Mouse (Mus musculus) neural tube, embryonic 11.5 days (tissue): Measurements from ENCODE around the gene Rps6ka4. TPM values are rescaled to one million over a fixed set of nuclear protein-coding genes. Genes with fewer than 3 reads are reported as not detected.
A peak's percentile ranks its signal among the peaks of the same experiment; 100 is the strongest.

Source experiments
- ATAC-seq: fragments of 200-750 bp; cut with Nextera tagmentation; 2 replicates; pipeline ENCODE4 v1.8.0; 2017; ENCODE audit warnings: moderate number of reproducible peaks, mild to moderate bottlenecking, moderate TSS enrichment, moderate library complexity; ENCODE audit not compliant: insufficient read depth, low FRiP score, low TSS enrichment
- DNase-seq: peaks from one replicate; pipeline ENCODE4 v3.0.0-alpha.2; 2015; ENCODE audit warnings: low spot score
- H3K27ac ChIP-seq: fragments of 300-500 bp; sonication (generic); 2 replicates; pipeline ENCODE4 v1.5.1; 2014; ENCODE audit warnings: low read depth, mild to moderate bottlenecking, low read length
- H3K27me3 ChIP-seq: fragments of 300-500 bp; sonication (generic); 2 replicates; pipeline ENCODE4 v1.6.1; 2014; ENCODE audit warnings: mild to moderate bottlenecking, low read length, mixed read lengths; ENCODE audit not compliant: control insufficient read depth, insufficient read depth
- H3K36me3 ChIP-seq: fragments of 300-500 bp; sonication (generic); 2 replicates; pipeline ENCODE4 v1.6.1; 2014; ENCODE audit warnings: mild to moderate bottlenecking, low read length, moderate library complexity, mixed read lengths; ENCODE audit not compliant: control insufficient read depth, insufficient read depth
- H3K4me1 ChIP-seq: fragments of 300-500 bp; sonication (generic); 2 replicates; pipeline ENCODE4 v1.6.1; 2014; ENCODE audit warnings: low read length, mixed read lengths; ENCODE audit not compliant: control insufficient read depth, insufficient read depth
- H3K4me2 ChIP-seq: fragments of 300-500 bp; sonication (generic); 2 replicates; pipeline ENCODE4 v1.6.1; 2014; ENCODE audit warnings: low read depth, mild to moderate bottlenecking, moderate library complexity
- H3K4me3 ChIP-seq: fragments of 300-500 bp; sonication (generic); 2 replicates; pipeline ENCODE4 v1.5.1; 2014; ENCODE audit warnings: low read depth, low read length
- H3K9ac ChIP-seq: fragments of 300-500 bp; sonication (generic); 2 replicates; pipeline ENCODE4 v1.6.1; 2014; ENCODE audit warnings: mild to moderate bottlenecking, low read length
- H3K9me3 ChIP-seq: fragments of 300-500 bp; sonication (generic); 2 replicates; pipeline ENCODE4 v1.6.1; 2016; ENCODE audit warnings: low read length; ENCODE audit not compliant: control insufficient read depth
- WGBS: fragments of 180-500 bp; shearing (Covaris S2); extraction: QIAGEN DNeasy Blood & Tissue Kit; methylation state at CpG from one replicate; pipeline ENCODE4 v1.1.7; 2014; 5-methylcytosine and 5-hydroxymethylcytosine counted together
- microRNA-seq: library from miRNA; unstranded; fragments of <30 nt; microRNA quantifications from one replicate; pipeline ENCODE4, GENCODE M21; 2016
- polyA plus RNA-seq: library from polyadenylated mRNA; unstranded; fragments of >200 nt; fragmentation: Nextera tagmentation; extraction: Ambion mirVana; gene quantifications from 2 replicates; pipeline ENCODE4 v1.2.1, GENCODE M21; 2014

Gene Rps6ka4
- polyA plus RNA-seq, 1 experiment from 2014 or later = 4.7 TPM

GRCm38 (mm10) chr19:6826601-6827000 is 13.8 kb downstream of the Rps6ka4 start:
- Histone ChIP-seq H3K36me3 (no peaks in the 10 kb centered on the region), H3K4me3 (no peak overlapping the region), H3K9me3 (no peaks in the 10 kb centered on the region), H3K4me2 (no peak overlapping the region), H3K27me3 (peaks cover 29% of the 10 kb centered on the region), H3K4me1 (peaks cover 17% of the 10 kb centered on the region), H3K9ac (no peak overlapping the region), H3K27ac (no peak overlapping the region)
- DNase-seq = no peak
- WGBS = 80% methylated on average over 3 of the region's 3 CpGs
- ATAC-seq = no peak

GRCm38 (mm10) chr19:6825384-6825783 is 15.1 kb downstream of the Rps6ka4 start:
- peaks cover 17% of the 10 kb centered on the region for H3K27me3 ChIP-seq
- no peak for ATAC-seq
- 85% methylated on average over 6 of the region's 6 CpGs for WGBS
- DNase-seq = no peak
- peaks cover 9% of the 10 kb centered on the region for H3K4me1 ChIP-seq
- H3K27ac ChIP-seq = no peak overlapping the region
- no peaks in the 10 kb centered on the region for H3K9me3 ChIP-seq
- no peak overlapping the region for H3K9ac ChIP-seq
- H3K36me3 ChIP-seq = no peaks in the 10 kb centered on the region
- H3K4me3 ChIP-seq = no peak overlapping the region
- H3K4me2 ChIP-seq = no peak overlapping the region

- no peaks in the 10 kb centered on the region for H3K4me1 ChIP-seq
- no peak overlapping the region for H3K27ac ChIP-seq
- ATAC-seq (no peak), DNase-seq (no peak)
- H3K27me3 ChIP-seq = no peaks in the 10 kb centered on the region
- H3K4me3 ChIP-seq = no peak overlapping the region
- H3K9me3 ChIP-seq = no peaks in the 10 kb centered on the region
- H3K9ac ChIP-seq = no peak overlapping the region
- no peak overlapping the region for H3K4me2 ChIP-seq
- H3K36me3 ChIP-seq = no peaks in the 10 kb centered on the region
- WGBS = 79% methylated on average over 13 of the region's 13 CpGs
Measured at GRCm38 (mm10) chr19:6820538-6821195, 19.8 kb downstream of the Rps6ka4 start.

DNA sequence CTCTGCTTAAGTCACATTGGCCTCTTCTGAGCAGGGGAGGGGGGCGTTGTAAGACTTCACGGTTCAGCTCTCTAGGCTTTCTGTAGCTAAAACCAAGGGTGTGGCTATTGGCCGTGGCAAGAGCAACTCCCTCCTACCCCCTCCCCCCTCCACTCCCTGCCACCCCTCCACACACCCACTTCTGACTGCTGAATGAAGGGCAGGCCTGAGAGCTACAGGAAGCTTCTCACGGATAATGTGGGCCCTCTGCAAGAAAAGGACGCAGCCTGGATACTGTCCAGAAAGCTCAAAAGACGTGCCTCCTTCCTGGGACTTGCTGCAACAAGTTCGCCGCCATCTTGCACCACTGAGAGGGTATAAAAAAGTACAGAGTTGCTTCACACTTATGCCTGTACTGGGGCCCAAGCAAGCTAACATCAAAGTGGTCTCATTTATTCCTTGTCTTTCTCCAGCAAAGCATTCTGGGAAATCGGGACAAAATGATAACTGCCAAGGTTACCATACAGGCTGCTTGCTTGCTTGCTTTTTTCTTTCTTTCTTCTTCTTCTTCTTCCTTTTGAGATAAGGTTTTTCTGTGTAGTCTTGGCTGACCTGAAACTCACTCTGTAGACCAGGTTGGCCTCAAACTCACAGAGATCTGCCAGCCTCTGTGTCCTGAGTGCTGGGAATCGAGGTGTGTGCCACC is 21.2 kb downstream of the Rps6ka4 start:
- Histone ChIP-seq H3K4me1 (no peaks in the 10 kb centered on the region), H3K9me3 (no peaks in the 10 kb centered on the region), H3K27ac (no peak overlapping the region), H3K9ac (no peak overlapping the region), H3K4me2 (no peak overlapping the region), H3K27me3 (no peaks in the 10 kb centered on the region), H3K4me3 (no peak overlapping the region), H3K36me3 (no peaks in the 10 kb centered on the region)
- 54% methylated on average over 10 of the region's 10 CpGs for WGBS
- no peak for ATAC-seq
- DNase-seq = no peak

- Histone ChIP-seq H3K9ac (no peak overlapping the region), H3K27me3 (no peaks in the 10 kb centered on the region), H3K9me3 (no peaks in the 10 kb centered on the region), H3K4me3 (no peak overlapping the region), H3K4me2 (no peak overlapping the region), H3K4me1 (no peaks in the 10 kb centered on the region), H3K36me3 (no peaks in the 10 kb centered on the region), H3K27ac (no peak overlapping the region)
- DNase-seq (no peak), ATAC-seq (no peak)
- WGBS = 82% methylated on average over 3 of the region's 3 CpGs
Measured at GRCm38 (mm10) chr19:6814958-6815357, 25.5 kb downstream of the Rps6ka4 start.

DNA sequence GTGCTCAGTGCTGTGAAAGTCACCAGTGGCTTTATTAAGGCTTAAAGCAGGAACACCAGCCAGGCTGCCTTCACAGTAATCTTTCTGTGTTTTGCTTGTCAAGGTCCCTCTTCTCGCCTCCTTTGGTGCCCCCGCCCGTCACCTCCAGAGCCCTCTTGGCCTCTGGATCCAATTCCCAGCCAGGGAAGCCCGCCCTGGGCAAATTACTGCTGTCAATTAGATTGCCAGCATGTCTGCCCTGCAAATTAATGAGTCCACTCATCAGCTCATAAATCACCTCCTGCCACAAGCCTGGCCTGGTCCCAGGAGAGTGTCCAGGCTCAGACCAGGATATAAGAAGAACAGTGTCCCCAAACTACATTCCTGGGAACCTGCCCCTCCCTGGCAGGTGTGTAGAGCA is 26.1 kb downstream of the Rps6ka4 start:
- WGBS = 41% methylated on average over 4 of the region's 4 CpGs
- Histone ChIP-seq H3K27ac (no peak overlapping the region), H3K4me3 (no peak overlapping the region), H3K4me1 (no peaks in the 10 kb centered on the region), H3K4me2 (no peak overlapping the region), H3K9ac (no peak overlapping the region), H3K36me3 (no peaks in the 10 kb centered on the region), H3K9me3 (no peaks in the 10 kb centered on the region), H3K27me3 (no peaks in the 10 kb centered on the region)
- no peak for ATAC-seq
- peak; percentile 35 for DNase-seq

Small RNA genes within 50 kb of the gene (microRNA-seq; reads per million reads assigned to microRNA genes)
- not detected for gene Mir5046

Other genes starting within 250 kb of the Rps6ka4 start
- 0.89 and 1.0 TPM in 2 replicates for gene Ccdc88b, start 17.6 kb upstream of the Rps6ka4 start, polyA plus RNA-seq
- 125 and 131 TPM in 2 replicates for gene Trmt112, start 69.1 kb upstream of the Rps6ka4 start, polyA plus RNA-seq
- 110 and 120 TPM in 2 replicates for gene Prdx5, start 69.5 kb upstream of the Rps6ka4 start, polyA plus RNA-seq
- 4.1 and 4.3 TPM in 2 replicates for gene Esrra, start 81.2 kb upstream of the Rps6ka4 start, polyA plus RNA-seq
- 0.77 TPM in 1 of 2 replicates, not detected in the other for gene Catsperz, start 84.7 kb upstream of the Rps6ka4 start, polyA plus RNA-seq
- 0.13 and 0.28 TPM in 2 replicates for gene Kcnk4, start 93.9 kb upstream of the Rps6ka4 start, polyA plus RNA-seq
- gene Bad, start 101.2 kb upstream of the Rps6ka4 start, polyA plus RNA-seq = 53.0 and 58.5 TPM in 2 replicates
- gene Gpr137, start 101.8 kb upstream of the Rps6ka4 start, polyA plus RNA-seq = 34.6 and 39.7 TPM in 2 replicates
- gene Ppp1r14b, start 134.3 kb upstream of the Rps6ka4 start, polyA plus RNA-seq = 290 and 313 TPM in 2 replicates
- 22.7 and 25.0 TPM in 2 replicates for gene Plcb3, start 135.8 kb upstream of the Rps6ka4 start, polyA plus RNA-seq
- gene Fkbp2, start 139.9 kb upstream of the Rps6ka4 start, polyA plus RNA-seq = 80.1 and 86.5 TPM in 2 replicates
- gene Vegfb, start 147.0 kb upstream of the Rps6ka4 start, polyA plus RNA-seq = 27.8 and 29.4 TPM in 2 replicates
- 16.2 and 17.3 TPM in 2 replicates for gene Dnajc4, start 151.9 kb upstream of the Rps6ka4 start, polyA plus RNA-seq
- gene Nudt22, start 155.5 kb upstream of the Rps6ka4 start, polyA plus RNA-seq = 19.6 and 20.5 TPM in 2 replicates
- gene Trpt1, start 155.5 kb upstream of the Rps6ka4 start, polyA plus RNA-seq = 9.7 and 12.1 TPM in 2 replicates
- 8.8 and 9.5 TPM in 2 replicates for gene Fermt3, start 178.8 kb upstream of the Rps6ka4 start, polyA plus RNA-seq
- 423 and 425 TPM in 2 replicates for gene Stip1, start 199.3 kb upstream of the Rps6ka4 start, polyA plus RNA-seq
- gene Macrod1, start 216.2 kb upstream of the Rps6ka4 start, polyA plus RNA-seq = 3.2 and 3.3 TPM in 2 replicates